Mouse (Mus musculus): ENCODE data around the gene Nup133. TPM values are rescaled to one million over a fixed set of nuclear protein-coding genes. Genes with fewer than 3 reads are reported as not detected.
A peak's percentile ranks its signal among the peaks of the same experiment; 100 is the strongest.

Gene Nup133
- total RNA-seq, 2 experiments from 2014 or later: 35.2 to 46.0 TPM

- ATAC-seq (replicated peaks; ENCODE audit: low FRiP score, poor library complexity, severe bottlenecking): no peak
Observed at GRCm38 (mm10) chr8:123958130-123958529, 9.1 kb upstream of the Nup133 start.

GRCm38 (mm10) chr8:123954246-123954645 lies 5.2 kb upstream of the Nup133 start:
- no peak for ATAC-seq (replicated peaks; ENCODE audit: low FRiP score, poor library complexity, severe bottlenecking)

GRCm38 (mm10) chr8:123953686-123954085 lies 4.6 kb upstream of the Nup133 start:
- no peak for ATAC-seq (replicated peaks; ENCODE audit: low FRiP score, poor library complexity, severe bottlenecking)

DNA sequence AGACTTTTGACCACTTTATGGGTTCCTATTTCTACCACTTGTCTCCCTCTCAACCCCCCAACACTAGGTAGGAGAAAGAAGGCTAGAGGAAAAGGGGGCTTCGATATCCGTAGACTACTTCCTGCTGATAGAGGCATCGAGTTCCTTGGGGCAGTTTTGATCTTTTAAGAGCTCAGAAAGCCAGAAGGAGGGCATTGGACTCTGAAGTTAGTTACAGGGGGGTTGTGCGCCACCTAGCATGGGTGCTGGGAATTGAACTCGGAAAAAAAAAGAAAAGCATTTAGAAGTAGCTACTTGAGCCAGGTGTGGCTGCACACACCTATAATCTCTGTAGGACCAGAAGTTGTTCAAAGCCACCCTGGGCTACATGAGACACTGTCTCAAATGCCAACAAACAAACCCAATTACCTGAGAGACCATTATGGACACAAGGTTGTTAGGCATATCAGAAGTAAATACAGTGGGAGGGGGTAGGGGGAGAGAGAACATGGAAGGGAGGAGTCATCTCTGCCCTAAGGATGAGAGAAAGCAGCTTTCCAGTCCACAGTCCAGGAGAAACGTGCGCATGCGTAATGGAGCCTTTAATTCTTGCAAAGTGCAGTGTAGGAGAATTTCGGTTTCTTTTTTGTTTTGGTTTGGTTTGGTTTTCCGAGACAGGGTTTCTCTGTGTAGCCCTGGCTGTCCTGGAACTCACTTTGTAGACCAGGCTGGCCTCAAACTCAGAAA lies 1.2 kb upstream of the Nup133 start:
- peak; percentile 59 for ATAC-seq (replicated peaks; ENCODE audit: low FRiP score, poor library complexity, severe bottlenecking)

DNA sequence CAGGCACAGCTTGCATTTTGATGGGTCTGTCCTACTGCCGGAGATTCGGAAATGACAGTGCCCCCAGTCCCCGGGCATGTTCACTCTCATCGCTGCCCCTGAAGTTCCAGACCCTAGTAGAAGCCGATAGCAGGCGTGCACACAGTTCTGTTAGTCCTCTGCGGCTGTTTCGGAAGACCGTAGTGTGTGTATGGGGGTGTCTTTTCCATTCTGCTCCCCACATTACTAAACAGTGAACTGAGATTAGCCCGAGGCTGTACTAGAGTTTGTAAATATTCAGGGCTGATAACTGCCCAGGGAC lies 571 bp upstream of the Nup133 start:
- peak; percentile 44 for ATAC-seq (replicated peaks; ENCODE audit: low FRiP score, poor library complexity, severe bottlenecking)

DNA sequence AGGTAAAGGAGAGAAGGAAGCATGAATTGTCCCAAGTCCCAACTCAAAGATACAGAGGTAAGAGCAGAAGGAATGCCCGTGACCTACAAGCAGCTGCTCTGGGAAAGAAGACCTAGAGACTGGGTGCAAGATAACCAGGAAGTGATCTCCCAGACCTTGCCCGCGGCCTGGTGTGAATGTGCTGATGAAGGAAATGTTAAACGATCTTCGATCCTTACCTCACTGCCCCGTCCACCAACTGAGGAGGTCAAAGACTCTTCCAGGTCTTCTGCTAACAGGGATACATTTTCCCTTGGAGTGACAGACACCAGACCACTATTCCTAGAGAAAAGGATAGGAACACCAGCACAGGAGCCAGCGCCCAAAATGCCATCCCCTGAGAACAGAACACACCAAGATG lies 20.0 kb downstream of the Nup133 start:
- ATAC-seq (replicated peaks; ENCODE audit: low FRiP score, poor library complexity, severe bottlenecking): no peak

GRCm38 (mm10) chr8:123925671-123926070 lies 23.4 kb downstream of the Nup133 start:
- no peak for ATAC-seq (replicated peaks; ENCODE audit: low FRiP score, poor library complexity, severe bottlenecking)

GRCm38 (mm10) chr8:123924719-123925118 lies 24.3 kb downstream of the Nup133 start:
- ATAC-seq (replicated peaks; ENCODE audit: low FRiP score, poor library complexity, severe bottlenecking): peak; percentile 80

DNA sequence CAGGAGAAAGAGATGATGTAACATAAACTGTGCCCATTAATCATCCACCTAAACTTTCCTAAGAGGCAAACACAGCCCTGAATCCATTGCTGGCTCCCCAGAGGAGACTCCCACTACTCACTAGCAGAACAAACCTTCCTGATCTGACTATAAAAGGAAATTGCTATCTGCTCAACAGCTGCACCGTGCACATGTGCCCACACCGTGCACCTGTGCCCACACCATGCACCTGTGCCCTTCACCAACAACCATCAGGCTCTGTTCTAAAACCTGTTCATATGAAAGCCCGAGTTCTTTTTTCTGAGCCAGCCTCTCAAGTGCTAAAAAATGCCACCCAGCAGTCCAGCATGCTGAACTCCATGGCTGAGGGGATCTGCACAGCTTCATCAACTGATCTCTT lies 34.4 kb downstream of the Nup133 start:
- no peak; the same call in 1 of the 2 replicates for ATAC-seq (replicated peaks; ENCODE audit: low FRiP score, poor library complexity, severe bottlenecking)

DNA sequence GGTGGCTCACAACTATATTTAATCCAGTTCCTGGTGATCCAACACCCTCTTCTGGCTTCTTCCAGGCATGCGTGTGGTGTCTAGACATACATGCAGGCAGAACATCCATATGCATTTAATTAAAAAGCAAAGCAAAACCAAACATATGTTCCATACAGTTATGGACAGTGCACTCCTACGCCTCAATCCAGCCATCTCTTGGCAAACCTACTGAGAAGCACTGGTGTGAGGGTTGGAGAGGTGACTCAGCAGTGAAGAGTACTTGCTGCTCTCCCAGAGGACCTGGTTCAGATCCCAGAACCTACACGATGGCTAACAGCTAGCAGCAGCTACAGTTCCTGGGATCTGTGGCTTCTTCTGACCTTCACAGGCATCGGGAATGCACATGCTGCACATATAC lies 36.8 kb downstream of the Nup133 start:
- ATAC-seq (replicated peaks; ENCODE audit: low FRiP score, poor library complexity, severe bottlenecking): no peak

- ATAC-seq (replicated peaks; ENCODE audit: low FRiP score, poor library complexity, severe bottlenecking): no peak
Observed at GRCm38 (mm10) chr8:123907604-123908003, 41.5 kb downstream of the Nup133 start.

DNA sequence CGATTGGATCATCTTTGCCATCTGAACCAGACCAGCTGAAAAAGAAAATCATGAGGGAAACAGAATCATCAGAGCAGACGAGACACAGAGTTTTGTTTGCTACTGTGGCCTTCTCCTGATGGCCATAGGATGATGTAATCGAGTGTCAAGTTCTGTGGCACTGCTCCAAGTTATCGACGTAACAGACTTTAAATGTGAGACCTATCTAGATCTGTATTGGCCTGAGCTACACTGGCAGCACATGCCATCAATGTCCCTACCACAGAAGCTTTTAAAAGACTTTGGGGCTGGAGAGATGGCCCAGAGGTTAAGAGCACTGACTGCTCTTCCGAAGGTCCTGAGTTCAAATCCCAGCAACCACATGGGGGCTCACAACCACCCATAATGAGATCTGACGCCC lies 46.4 kb downstream of the Nup133 start:
- ATAC-seq (replicated peaks; ENCODE audit: low FRiP score, poor library complexity, severe bottlenecking): no peak

- ATAC-seq (replicated peaks; ENCODE audit: low FRiP score, poor library complexity, severe bottlenecking): no peak
Observed at GRCm38 (mm10) chr8:123899366-123899765, 49.7 kb downstream of the Nup133 start.

GRCm38 (mm10) chr8:123898576-123898975 lies 50.5 kb downstream of the Nup133 start:
- no peak for ATAC-seq (replicated peaks; ENCODE audit: low FRiP score, poor library complexity, severe bottlenecking)

GRCm38 (mm10) chr8:123896774-123897173 lies 52.3 kb downstream of the Nup133 start:
- no peak for ATAC-seq (replicated peaks; ENCODE audit: low FRiP score, poor library complexity, severe bottlenecking)

- ATAC-seq (replicated peaks; ENCODE audit: low FRiP score, poor library complexity, severe bottlenecking): no peak
Observed at GRCm38 (mm10) chr8:123896366-123896761, 52.7 kb downstream of the Nup133 start.

DNA sequence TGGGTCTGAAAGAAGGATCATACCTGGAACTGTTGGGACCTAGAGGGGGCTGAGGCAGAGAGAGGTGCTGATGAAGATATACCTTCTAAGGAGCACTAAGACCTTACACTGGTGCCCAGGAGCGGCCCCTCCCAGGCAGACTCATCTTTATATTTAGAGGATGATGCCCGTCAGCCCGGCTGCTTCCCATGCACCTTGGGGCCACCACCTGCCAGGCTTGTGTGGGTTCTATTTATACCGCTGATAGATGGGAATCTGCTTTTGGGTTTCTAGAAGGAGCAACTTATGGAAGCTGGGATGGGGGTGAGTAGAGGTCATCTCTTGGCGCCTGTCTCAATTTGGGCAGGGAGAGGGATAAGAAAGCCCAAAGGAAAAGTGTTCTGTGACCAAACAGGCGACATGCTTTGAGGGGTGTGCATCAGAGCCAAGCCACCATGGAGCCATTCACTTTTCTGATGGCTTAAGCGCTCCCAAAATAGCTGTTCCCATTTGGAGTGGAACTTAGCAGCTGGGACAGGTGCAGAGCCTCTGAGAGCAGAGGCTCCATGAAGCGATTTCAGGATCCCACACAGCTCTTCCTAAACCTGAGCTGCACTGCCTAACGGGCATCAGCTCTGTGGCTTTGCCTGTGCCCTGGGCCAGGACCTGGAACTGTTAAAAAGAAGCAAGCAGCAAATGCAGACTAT lies 53.2 kb downstream of the Nup133 start:
- ATAC-seq (replicated peaks; ENCODE audit: low FRiP score, poor library complexity, severe bottlenecking): no peak

DNA sequence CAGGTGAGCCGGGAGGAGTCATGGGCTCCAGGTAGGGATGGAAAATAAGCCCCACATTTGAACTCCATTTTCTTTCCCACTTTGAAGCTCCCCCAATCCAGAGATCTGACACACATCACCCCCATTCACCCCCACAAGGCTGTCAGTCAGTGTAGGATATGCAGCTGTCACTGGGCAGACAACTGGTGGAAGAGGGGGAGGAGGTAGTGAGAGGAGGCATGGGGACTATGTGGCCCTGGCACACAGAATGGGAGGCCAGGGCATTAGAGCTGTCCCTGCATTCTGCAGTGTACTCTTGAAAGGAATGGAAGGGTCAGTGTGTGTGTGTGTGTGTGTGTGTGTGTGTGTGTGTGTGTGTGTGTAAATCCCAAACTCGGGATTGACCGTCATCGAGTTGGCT lies 53.8 kb downstream of the Nup133 start:
- no peak for ATAC-seq (replicated peaks; ENCODE audit: low FRiP score, poor library complexity, severe bottlenecking)

DNA sequence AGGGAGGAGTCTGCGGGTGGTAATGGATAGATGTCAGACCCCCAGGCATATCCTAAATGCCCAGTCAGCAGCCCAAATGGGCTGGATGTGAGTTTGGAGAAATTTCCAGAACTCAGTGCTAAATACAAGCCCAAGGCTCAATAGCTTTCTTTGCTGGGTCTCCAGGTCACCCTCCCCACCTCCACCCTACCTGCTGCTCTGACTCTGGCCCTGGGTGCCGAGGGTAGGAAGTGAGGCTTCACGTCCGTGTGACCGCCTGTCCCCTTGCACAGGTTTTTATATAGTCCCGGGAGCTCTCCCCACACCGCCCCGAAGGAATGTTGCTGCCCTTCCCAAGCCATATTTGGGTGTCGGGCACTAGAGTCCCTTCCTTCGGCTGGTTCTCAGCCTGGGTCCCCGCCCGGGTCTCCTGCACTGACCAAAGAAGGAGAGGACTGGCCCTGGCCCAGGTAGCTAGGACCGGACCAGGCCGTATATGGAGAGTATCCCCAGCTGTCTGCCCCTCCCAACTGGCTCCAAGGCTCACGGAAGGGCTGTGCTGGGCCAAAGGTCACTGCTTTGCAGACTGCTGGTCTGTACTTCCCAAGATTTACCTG lies 54.5 kb downstream of the Nup133 start, which contains the start of gene Acta1:
Gene Acta1, minus strand, starts transcription at position 250 of the 596 bp plus-strand sequence.
- ATAC-seq (replicated peaks; ENCODE audit: low FRiP score, poor library complexity, severe bottlenecking): no peak

GRCm38 (mm10) chr8:123893413-123893812 lies 55.7 kb downstream of the Nup133 start:
- ATAC-seq (replicated peaks; ENCODE audit: low FRiP score, poor library complexity, severe bottlenecking): no peak

GRCm38 (mm10) chr8:123892586-123893155 lies 56.4 kb downstream of the Nup133 start:
- ATAC-seq (replicated peaks; ENCODE audit: low FRiP score, poor library complexity, severe bottlenecking): no peak

All from erythroid progenitor cell, adult 5-6 weeks (primary cell).